Mouse (Mus musculus) hindbrain, embryonic 15.5 days (tissue): ENCODE data around the gene Gm11985. TPM values are rescaled to one million over a fixed set of nuclear protein-coding genes. Genes with fewer than 3 reads are reported as not detected.
"Not testable (repeated sequence)": the region's sequence is repeated elsewhere in the genome, so short reads cannot be mapped to it uniquely, and the experiment has no call there.

Source experiments
- ATAC-seq: fragments of 200-750 bp; cut with Nextera tagmentation; 2 replicates; pipeline ENCODE4 v1.8.0; 2017; ENCODE audit warnings: low read depth, moderate number of reproducible peaks, moderate TSS enrichment; ENCODE audit not compliant: low FRiP score
- H3K27ac ChIP-seq: fragments of 300-500 bp; sonication (generic); replicated peaks from 2 replicates; pipeline ENCODE4 v1.5.1; 2015; ENCODE audit warnings: mild to moderate bottlenecking, inconsistent platforms
- H3K27me3 ChIP-seq: fragments of 300-500 bp; sonication (generic); 2 replicates; pipeline ENCODE4 v1.6.1; 2015; ENCODE audit warnings: control low read depth, inconsistent platforms
- H3K36me3 ChIP-seq: fragments of 300-500 bp; sonication (generic); 2 replicates; pipeline ENCODE4 v1.6.1; 2015; ENCODE audit warnings: control low read depth, inconsistent platforms
- H3K4me1 ChIP-seq: fragments of 300-500 bp; sonication (generic); replicated peaks from 2 replicates; pipeline ENCODE4 v1.6.1; 2015; ENCODE audit warnings: control low read depth, inconsistent platforms
- H3K4me2 ChIP-seq: fragments of 300-500 bp; sonication (generic); 2 replicates; pipeline ENCODE4 v1.6.1; 2015; ENCODE audit warnings: moderate library complexity, mild to moderate bottlenecking, inconsistent platforms
- H3K4me3 ChIP-seq: fragments of 300-500 bp; sonication (generic); 2 replicates; pipeline ENCODE4 v1.5.1; 2015; ENCODE audit warnings: mild to moderate bottlenecking, inconsistent platforms
- H3K9ac ChIP-seq: fragments of 300-500 bp; sonication (generic); 2 replicates; pipeline ENCODE4 v1.6.1; 2015; ENCODE audit warnings: inconsistent platforms
- H3K9me3 ChIP-seq: fragments of 300-500 bp; sonication (generic); 2 replicates; pipeline ENCODE4 v1.6.1; 2016; ENCODE audit warnings: control low read depth, inconsistent platforms
- WGBS: fragments of 180-500 bp; shearing (Covaris S2); methylation state at CpG from one replicate; pipeline ENCODE4 v1.1.7; 2015; 5-methylcytosine and 5-hydroxymethylcytosine counted together
- polyA plus RNA-seq: library from polyadenylated mRNA; unstranded; fragments of >200 nt; fragmentation: Nextera tagmentation; extraction: Ambion mirVana; gene quantifications from 2 replicates; pipeline ENCODE4 v1.2.1, GENCODE M21; 2015

Gene Gm11985
- 0.16 TPM in 1 of 2 replicates, not detected in the other for polyA plus RNA-seq

- no peak within 1 kb of the TSS for H3K4me2 ChIP-seq
- H3K9ac ChIP-seq: no peak within 1 kb of the TSS
- WGBS: 90% methylated on average over 13 of the region's 13 CpGs
- no peak within 1 kb of the TSS for H3K4me3 ChIP-seq
- no peak for ATAC-seq
- no peak within 1 kb of the TSS for H3K27ac ChIP-seq
- H3K36me3 ChIP-seq: no peaks in the 10 kb centered on the region
- H3K4me1 ChIP-seq: no peaks in the 10 kb centered on the region
- H3K27me3 ChIP-seq: no peaks in the 10 kb centered on the region
- no peaks in the 10 kb centered on the region for H3K9me3 ChIP-seq
Measured at GRCm38 (mm10) chr11:7188469-7188868, at the start of gene Gm11985. Gene Gm11985, minus strand, starts transcription at chr11:7188569.

- Histone ChIP-seq H3K27me3 (no peaks in the 10 kb centered on the region), H3K4me2 (no peak overlapping the region), H3K27ac (no peak overlapping the region), H3K9me3 (no peaks in the 10 kb centered on the region), H3K4me1 (no peaks in the 10 kb centered on the region), H3K36me3 (no peaks in the 10 kb centered on the region), H3K4me3 (no peak overlapping the region), H3K9ac (no peak overlapping the region)
- no peak for ATAC-seq
- 66% methylated on average over 6 of the region's 6 CpGs for WGBS
Measured at GRCm38 (mm10) chr11:7237712-7238111, 49.3 kb upstream of the Gm11985 start.

GRCm38 (mm10) chr11:7236751-7237150 is 48.4 kb upstream of the Gm11985 start:
- no peak for ATAC-seq
- no peak overlapping the region for H3K4me3 ChIP-seq
- 95% methylated on average over 2 of the region's 2 CpGs for WGBS

GRCm38 (mm10) chr11:7234981-7235609 is 46.7 kb upstream of the Gm11985 start:
- Histone ChIP-seq H3K9me3 (no peaks in the 10 kb centered on the region), H3K36me3 (no peaks in the 10 kb centered on the region), H3K4me1 (no peaks in the 10 kb centered on the region), H3K9ac (no peak overlapping the region), H3K4me3 (no peak overlapping the region), H3K27ac (no peak overlapping the region), H3K4me2 (no peak overlapping the region), H3K27me3 (no peaks in the 10 kb centered on the region)
- no peak for ATAC-seq
- 46% methylated on average over 3 of the region's 3 CpGs for WGBS

More at GRCm38 (mm10) chr11:7236751-7237150, 48.4 kb upstream of the Gm11985 start:
- Histone ChIP-seq H3K4me2 (no peak overlapping the region), H3K36me3 (no peaks in the 10 kb centered on the region), H3K27me3 (no peaks in the 10 kb centered on the region), H3K27ac (no peak overlapping the region), H3K9me3 (no peaks in the 10 kb centered on the region), H3K4me1 (no peaks in the 10 kb centered on the region), H3K9ac (no peak overlapping the region)

GRCm38 (mm10) chr11:7234436-7234835 is 46.1 kb upstream of the Gm11985 start:
- Histone ChIP-seq H3K27ac (no peak overlapping the region), H3K9ac (no peak overlapping the region), H3K27me3 (no peaks in the 10 kb centered on the region), H3K36me3 (no peaks in the 10 kb centered on the region), H3K4me2 (no peak overlapping the region), H3K9me3 (no peaks in the 10 kb centered on the region), H3K4me3 (no peak overlapping the region), H3K4me1 (no peaks in the 10 kb centered on the region)
- 83% methylated on average over 1 of the region's 1 CpGs for WGBS
- no peak for ATAC-seq

- Histone ChIP-seq H3K36me3 (no peaks in the 10 kb centered on the region), H3K9me3 (no peaks in the 10 kb centered on the region), H3K4me1 (no peaks in the 10 kb centered on the region), H3K27ac (no peak overlapping the region), H3K9ac (no peak overlapping the region), H3K27me3 (no peaks in the 10 kb centered on the region), H3K4me2 (no peak overlapping the region), H3K4me3 (no peak overlapping the region)
- WGBS: 90% methylated on average over 2 of the region's 2 CpGs
- ATAC-seq: no peak
Measured at GRCm38 (mm10) chr11:7233333-7233732, 45.0 kb upstream of the Gm11985 start.

GRCm38 (mm10) chr11:7231958-7232357 is 43.6 kb upstream of the Gm11985 start:
- Histone ChIP-seq H3K27me3 (no peaks in the 10 kb centered on the region), H3K9ac (no peak overlapping the region), H3K4me2 (no peak overlapping the region), H3K36me3 (no peaks in the 10 kb centered on the region), H3K4me1 (no peaks in the 10 kb centered on the region), H3K27ac (no peak overlapping the region), H3K9me3 (no peaks in the 10 kb centered on the region), H3K4me3 (no peak overlapping the region)
- no peak for ATAC-seq
- WGBS: 95% methylated on average over 4 of the region's 4 CpGs

- WGBS: 84% methylated on average over 4 of the region's 4 CpGs
Measured at GRCm38 (mm10) chr11:7230000-7230399, 41.6 kb upstream of the Gm11985 start.

GRCm38 (mm10) chr11:7228107-7228506 is 39.7 kb upstream of the Gm11985 start:
- no peak overlapping the region for H3K9ac ChIP-seq
- ATAC-seq: no peak
- no peaks in the 10 kb centered on the region for H3K27me3 ChIP-seq
- no peaks in the 10 kb centered on the region for H3K4me1 ChIP-seq
- H3K27ac ChIP-seq: no peak overlapping the region
- H3K4me2 ChIP-seq: no peak overlapping the region
- H3K36me3 ChIP-seq: no peaks in the 10 kb centered on the region
- H3K4me3 ChIP-seq: no peak overlapping the region
- no peaks in the 10 kb centered on the region for H3K9me3 ChIP-seq
- 86% methylated on average over 4 of the region's 4 CpGs for WGBS

More at GRCm38 (mm10) chr11:7230000-7230399, 41.6 kb upstream of the Gm11985 start:
- H3K27me3 ChIP-seq: no peaks in the 10 kb centered on the region
- no peak for ATAC-seq
- H3K4me3 ChIP-seq: no peak overlapping the region
- H3K4me1 ChIP-seq: no peaks in the 10 kb centered on the region
- no peak overlapping the region for H3K9ac ChIP-seq
- H3K4me2 ChIP-seq: no peak overlapping the region
- no peaks in the 10 kb centered on the region for H3K36me3 ChIP-seq
- no peaks in the 10 kb centered on the region for H3K9me3 ChIP-seq
- no peak overlapping the region for H3K27ac ChIP-seq

GRCm38 (mm10) chr11:7226810-7227550 is 38.6 kb upstream of the Gm11985 start:
- Histone ChIP-seq H3K36me3 (no peaks in the 10 kb centered on the region), H3K9ac (no peak overlapping the region), H3K4me3 (no peak overlapping the region), H3K9me3 (no peaks in the 10 kb centered on the region), H3K27me3 (no peaks in the 10 kb centered on the region), H3K4me1 (no peaks in the 10 kb centered on the region), H3K27ac (no peak overlapping the region), H3K4me2 (no peak overlapping the region)
- WGBS: 90% methylated on average over 7 of the region's 7 CpGs
- no peak for ATAC-seq

GRCm38 (mm10) chr11:7226200-7226599 is 37.8 kb upstream of the Gm11985 start:
- Histone ChIP-seq H3K27ac (no peak overlapping the region), H3K4me3 (no peak overlapping the region), H3K9ac (no peak overlapping the region), H3K9me3 (no peaks in the 10 kb centered on the region), H3K4me1 (no peaks in the 10 kb centered on the region), H3K36me3 (no peaks in the 10 kb centered on the region), H3K27me3 (no peaks in the 10 kb centered on the region), H3K4me2 (no peak overlapping the region)
- 72% methylated on average over 2 of the region's 2 CpGs for WGBS
- ATAC-seq: 0 out of 2 replicates have a peak, but pooled peaks have one; percentile 66

- H3K27me3 ChIP-seq, H3K4me1 ChIP-seq, H3K27ac ChIP-seq, H3K4me2 ChIP-seq, ATAC-seq, H3K4me3 ChIP-seq, H3K9ac ChIP-seq, H3K9me3 ChIP-seq, H3K36me3 ChIP-seq: not testable (repeated sequence)
- WGBS: 75% methylated on average over 8 of the region's 8 CpGs
Measured at GRCm38 (mm10) chr11:7221826-7222225, 33.5 kb upstream of the Gm11985 start.
